Mouse (Mus musculus): ENCODE data around the gene Ddx46. TPM values are rescaled to one million over a fixed set of nuclear protein-coding genes. Genes with fewer than 3 reads are reported as not detected.

Ddx46 gene
- 100 to 1,000 TPM; 100 to 112 TPM for total RNA-seq (2023)

DNA sequence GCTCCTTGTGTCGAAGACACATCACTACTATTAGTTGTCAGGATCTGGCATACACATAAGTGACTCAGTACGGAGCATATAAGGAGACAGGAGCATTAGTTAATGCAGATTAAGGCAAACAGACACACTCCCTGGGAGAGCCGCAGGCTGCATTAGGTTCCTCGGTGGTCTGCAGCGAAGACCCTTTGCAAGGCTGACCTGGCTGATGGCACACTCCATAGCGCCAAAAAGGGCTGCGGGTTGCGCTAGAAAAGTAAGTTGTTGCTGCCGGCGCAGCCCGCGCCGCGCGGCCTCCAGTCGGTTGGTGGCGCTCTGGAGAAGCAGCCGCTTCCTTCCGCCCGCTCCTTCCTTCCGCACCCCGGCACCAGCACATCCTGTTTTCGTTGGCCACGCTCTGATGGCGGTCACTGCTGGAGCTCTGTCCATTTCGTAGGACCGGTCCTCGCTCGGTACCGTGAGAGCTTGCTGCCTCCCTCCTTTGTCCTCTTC lies at the start of gene Ddx46:
Ddx46 (plus strand) TSS at position 389 of the 489 bp plus-strand sequence.

DNA sequence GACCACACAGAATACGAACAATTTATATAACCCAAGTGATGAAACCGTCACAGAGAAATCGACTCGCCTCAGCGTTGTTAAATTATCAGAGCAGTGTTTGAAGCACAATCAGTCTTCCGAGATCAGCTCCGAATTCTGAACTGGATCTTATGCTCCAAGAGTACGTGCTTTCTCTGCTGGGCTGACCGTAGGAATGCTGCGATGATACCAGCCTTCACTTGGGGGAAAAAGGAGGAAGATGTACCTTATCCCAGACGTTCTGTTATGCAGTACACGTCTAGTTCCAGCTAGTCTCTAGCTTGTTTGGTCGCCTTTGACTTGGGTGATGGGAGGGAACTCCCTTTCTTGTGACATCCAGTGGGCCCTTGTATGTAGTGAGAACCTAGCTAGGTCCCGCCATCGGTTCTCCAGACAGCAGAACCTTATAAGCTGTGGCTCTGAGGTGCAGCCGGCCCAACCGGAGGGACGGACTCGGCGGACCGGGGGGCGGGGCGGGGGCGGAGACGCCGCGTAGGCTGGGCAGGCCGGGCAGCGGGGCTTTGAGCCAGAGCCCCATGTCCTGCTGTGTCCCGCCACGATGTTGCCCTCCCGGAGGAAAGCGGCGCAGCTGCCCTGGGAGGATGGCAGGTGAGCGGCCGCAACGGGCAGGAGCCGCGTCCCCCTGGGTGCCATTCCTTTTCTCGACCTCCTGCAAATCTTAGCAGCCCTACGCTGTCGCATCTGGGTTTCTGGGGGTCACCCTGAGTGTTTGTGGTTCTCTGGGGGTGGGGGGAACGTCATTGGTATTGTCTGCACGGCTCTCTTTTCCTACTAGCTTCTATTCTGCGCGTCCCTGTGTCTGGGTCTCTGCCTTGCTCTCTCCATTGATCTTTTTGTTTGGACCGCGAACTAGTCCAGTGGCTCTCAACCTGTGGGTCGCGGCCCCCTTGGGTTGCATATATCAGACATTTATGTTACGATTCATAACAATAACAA lies 35.0 kb upstream of the Ddx46 start, which contains the start of gene B4galt7:
B4galt7 (plus strand) TSS at position 331 of the 975 bp plus-strand sequence.

DNA sequence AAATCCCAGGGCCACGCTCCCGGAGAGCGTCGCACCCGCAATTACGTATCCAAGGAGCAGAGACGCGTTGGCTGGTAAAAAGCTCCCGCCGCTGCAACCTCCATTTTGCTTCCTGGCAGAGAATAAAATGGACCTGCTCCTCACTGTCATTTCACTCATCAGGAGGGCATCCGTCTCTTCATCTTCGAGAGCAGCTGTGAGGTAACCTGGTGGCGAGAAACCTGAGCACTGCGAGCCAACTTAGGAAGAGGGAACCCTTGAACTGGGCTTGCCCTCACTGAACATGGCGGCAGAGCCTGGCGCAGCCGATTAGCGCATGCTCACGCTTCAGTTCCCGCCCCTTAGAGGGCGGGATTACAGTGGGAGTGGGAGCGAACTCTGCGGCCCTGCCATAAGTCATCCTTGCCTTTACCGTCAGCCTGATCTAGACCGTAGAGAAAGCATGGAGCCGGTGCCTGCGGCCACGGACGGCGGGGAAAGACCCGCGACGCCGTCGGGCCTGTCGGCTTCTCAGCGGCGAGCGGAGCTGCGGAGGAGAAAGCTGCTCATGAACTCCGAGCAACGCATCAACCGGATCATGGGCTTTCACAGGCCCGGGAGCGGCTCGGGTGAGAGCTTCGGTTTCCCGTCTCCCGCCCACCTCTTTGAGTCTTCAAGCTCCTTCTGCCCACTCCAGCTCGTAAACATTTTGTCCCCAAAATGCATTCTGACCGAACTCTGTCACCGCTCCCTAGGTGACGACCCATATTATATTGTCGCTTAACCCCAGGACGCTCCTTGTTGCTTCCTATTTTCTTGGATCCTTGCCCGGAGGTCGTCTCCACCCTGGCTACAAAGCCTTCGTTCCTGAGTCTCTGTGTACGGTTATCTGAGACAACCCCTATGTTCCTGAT lies 11.9 kb upstream of the Ddx46 start, which contains the start of gene Caml:
Caml (plus strand) TSS at position 357 of the 893 bp plus-strand sequence.

DNA sequence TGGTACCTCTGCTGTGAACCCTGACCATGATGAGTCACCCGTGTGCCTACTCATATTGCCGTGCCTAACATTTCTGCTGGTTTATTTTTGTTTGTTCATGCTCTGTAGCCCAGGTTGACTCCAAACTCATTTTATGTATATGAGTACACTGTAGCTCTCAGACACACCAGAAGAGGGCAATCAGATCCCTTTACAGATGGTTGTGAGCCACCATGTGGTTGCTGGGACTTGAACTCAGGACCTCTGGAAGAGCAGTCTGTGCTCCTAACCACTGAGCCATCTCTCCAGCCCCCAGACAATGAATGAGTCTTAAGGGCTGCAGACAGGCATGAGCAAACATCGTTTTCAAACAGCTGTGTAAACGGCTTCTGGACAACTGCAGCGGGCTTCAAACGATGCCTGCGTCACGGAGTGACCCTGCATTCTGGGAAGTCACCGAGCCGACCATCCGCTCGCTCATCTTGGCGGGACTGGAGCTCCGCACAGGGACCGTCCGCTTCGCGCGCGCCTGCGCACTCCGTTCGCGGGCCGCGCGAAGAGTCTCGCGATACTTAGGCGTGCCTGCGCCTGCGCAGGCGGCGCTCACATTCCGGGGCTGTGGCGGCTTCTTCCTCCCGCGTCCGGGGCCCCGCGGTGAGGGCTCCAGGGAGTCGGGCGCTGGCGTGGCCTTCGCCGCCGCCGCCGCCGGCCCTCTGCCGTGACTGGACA lies 57.9 kb downstream of the Ddx46 start, which contains the start of gene B230219D22Rik:
B230219D22Rik (plus strand) TSS at position 590 of the 708 bp plus-strand sequence.

DNA sequence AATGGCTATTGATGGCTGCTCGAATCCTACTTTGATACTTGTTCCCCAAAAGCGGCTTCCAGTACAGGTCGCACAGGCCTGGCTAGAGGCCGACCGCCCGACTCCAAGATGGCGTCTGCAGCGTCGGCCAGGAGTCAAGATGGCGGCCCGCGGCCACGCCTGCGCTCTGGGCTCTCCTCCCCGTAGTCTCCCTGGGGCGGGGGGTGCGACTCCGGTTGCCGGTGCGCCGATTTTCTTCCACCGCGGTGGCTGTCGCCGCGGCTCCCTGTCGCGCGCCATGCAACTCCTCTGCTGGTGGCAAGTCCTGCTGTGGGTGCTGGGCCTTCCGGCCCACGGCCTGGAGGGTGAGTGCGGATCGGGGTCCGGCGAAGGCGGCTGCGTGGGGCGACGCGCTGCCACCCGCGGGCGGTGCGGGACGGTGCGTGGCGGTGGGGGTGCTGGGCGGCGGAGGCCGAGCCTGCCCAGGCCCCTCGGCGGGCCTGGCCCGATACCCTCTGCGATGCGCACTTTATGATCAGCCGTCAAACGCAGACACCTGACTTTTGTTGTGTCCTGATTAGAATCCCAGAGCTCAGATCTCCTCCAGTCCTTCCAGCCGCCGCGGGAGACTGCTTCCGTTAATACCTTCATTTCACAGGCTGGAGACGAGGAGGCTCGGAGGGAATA lies 79.8 kb downstream of the Ddx46 start, which contains the start of gene Txndc15:
Txndc15 (plus strand) TSS at position 150 of the 666 bp plus-strand sequence.

DNA sequence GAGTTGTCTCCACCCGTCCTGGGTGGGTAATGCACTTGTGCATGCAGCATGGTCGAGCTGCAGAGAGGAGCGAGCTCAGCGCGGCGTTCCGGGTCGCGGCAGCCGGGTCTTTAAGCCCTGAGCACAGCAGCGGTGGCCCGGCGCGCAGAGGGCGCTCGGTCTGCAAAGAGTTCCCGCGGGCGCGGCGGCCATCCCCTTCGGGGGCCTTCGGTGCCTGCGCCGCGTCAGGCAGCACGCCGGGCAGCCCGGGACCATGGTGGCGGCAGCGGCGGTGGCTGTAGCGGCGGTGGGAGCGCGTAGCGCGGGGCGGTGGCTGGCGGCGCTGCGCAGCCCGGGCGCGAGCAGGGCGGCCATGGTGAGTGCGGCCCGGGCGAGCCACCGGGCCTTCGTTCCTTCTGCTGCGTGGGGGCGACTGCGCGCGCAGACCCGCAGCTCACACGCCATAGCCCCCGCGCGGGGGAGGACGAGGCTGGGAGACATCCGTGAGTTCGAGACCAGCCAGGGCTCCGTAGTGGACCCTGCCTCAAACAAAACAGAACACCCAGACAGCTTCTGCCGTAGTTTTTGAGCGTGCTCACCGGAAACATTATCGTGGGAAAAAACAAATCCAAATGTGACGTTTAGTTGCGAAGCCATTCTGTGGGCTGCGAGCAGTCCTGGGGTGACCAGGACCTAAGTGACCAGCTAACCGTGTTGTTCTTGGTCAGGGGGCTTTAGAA lies 92.5 kb downstream of the Ddx46 start, which contains the start of gene Pcbd2:
Pcbd2 (plus strand) TSS at position 249 of the 719 bp plus-strand sequence.

Other genes with a start within 250 kb of the Ddx46 start
- gene Slc34a1, start 236.8 kb upstream of the Ddx46 start, total RNA-seq (2023) = 1 to 10 TPM in 1 of 2 experiments, not detected in 1; 1.0 TPM
- not detected for gene Pfn3, start 219.8 kb upstream of the Ddx46 start, total RNA-seq (2023)
- gene F12, start 208.2 kb upstream of the Ddx46 start, total RNA-seq (2023) = 1 to 10 TPM; 1.8 to 2.1 TPM
- gene Grk6, start 190.0 kb upstream of the Ddx46 start, total RNA-seq (2023) = 100 to 1,000 TPM; 498 to 536 TPM
- gene Prr7, start 170.8 kb upstream of the Ddx46 start, total RNA-seq (2023) = 10 to 100 TPM; 30.1 to 41.2 TPM
- under 1 TPM in 1 of 2 experiments, not detected in 1; 0.17 TPM for gene Dbn1, start 146.9 kb upstream of the Ddx46 start, total RNA-seq (2023)
- gene Pdlim7, start 121.4 kb upstream of the Ddx46 start, total RNA-seq (2023) = 10 to 100 TPM; 29.0 to 33.3 TPM
- gene Dok3, start 105.7 kb upstream of the Ddx46 start, total RNA-seq (2023) = 100 to 1,000 TPM; 322 TPM
- gene Ddx41, start 98.4 kb upstream of the Ddx46 start, total RNA-seq (2023) = 100 to 1,000 TPM; 135 to 147 TPM
- gene Fam193b, start 63.9 kb upstream of the Ddx46 start, total RNA-seq (2023) = 100 to 1,000 TPM; 148 to 159 TPM
- gene Tmed9, start 61.3 kb upstream of the Ddx46 start, total RNA-seq (2023) = 10 to 100 TPM; 78.0 to 96.9 TPM
- 10 to 100 TPM; 22.3 to 27.8 TPM for gene B4galt7, start 35.1 kb upstream of the Ddx46 start, total RNA-seq (2023)
- 10 to 100 TPM; 18.0 to 22.7 TPM for gene Caml, start 12.0 kb upstream of the Ddx46 start, total RNA-seq (2023)
- gene B230219D22Rik, start 58.1 kb downstream of the Ddx46 start, total RNA-seq (2023) = 10 to 100 TPM; 26.3 to 27.5 TPM
- gene Txndc15, start 79.6 kb downstream of the Ddx46 start, total RNA-seq (2023) = 10 to 100 TPM; 12.7 to 14.1 TPM
- gene Pcbd2, start 92.3 kb downstream of the Ddx46 start, total RNA-seq (2023) = 10 to 100 TPM; 30.4 to 33.7 TPM
- not detected for gene Catsper3, start 149.5 kb downstream of the Ddx46 start, total RNA-seq (2023)
- not detected for gene Pitx1, start 201.2 kb downstream of the Ddx46 start, total RNA-seq (2023)

Measured in B cell, adult 67 days (primary cell).